ENCODE assay signal across 28 mouse cellular contexts in genomic region chr15:101170413-101170980, GRCm38 (mm10). TPM values are rescaled to one million over a fixed set of nuclear protein-coding genes. Genes with fewer than 3 reads are reported as not detected.
DNase-seq lines count a peak whose midpoint lies in the region; ATAC-seq and TF ChIP-seq lines count a peak whose summit lies in the region.
"Had no signal": no experiment of that assay in that cellular context is flagged by ENCODE, and none has a peak within 500 bp of the region (broad histone marks: within the 10 kb centered on the region; RNA-seq: fewer than 3 reads in every experiment).

No protein-coding gene starts in this region.

- dilution Hi-C loops in CH12.LX (cut with MboI; ENCODE audit: extremely low pct_ligation_motif_present, extremely low pct_unique_long_range_greater_than_20kb, low sequenced_read_pairs): no loop called here

- TF ChIP-seq CTCF in liver, postnatal 0 days (IDR thresholded peaks at IDR 0.05; ENCODE audit: low read depth): no peak
- no peak for TF ChIP-seq CTCF in CH12.LX (conservative IDR thresholded peaks at IDR 0.05 in 1 of 2, IDR thresholded peaks at IDR 0.05 in 1 of 2; ENCODE audit: low read depth in 2 of 2, low read length in 2 of 2)

- H3K27ac ChIP-seq in liver, embryonic 11.5 days (ENCODE audit: low read depth, low read length): peak overlapping the region; percentile 11; the same call in 1 of the 2 replicates
- no peak overlapping the region for H3K27ac ChIP-seq in liver, postnatal 0 days (ENCODE audit: low read depth)
- H3K27ac ChIP-seq in CH12.LX (ENCODE audit: insufficient read depth, low read depth): no peak overlapping the region
- peak overlapping the region; percentile 27; the same call in 1 of the 2 replicates for H3K27ac ChIP-seq in stomach, embryonic 14.5 days (ENCODE audit: low read length)
- H3K27ac ChIP-seq: forebrain, embryonic 15.5 days; hindbrain, embryonic 12.5 days had no signal

- 56% methylated on average over 10 of the region's 10 CpGs for WGBS in liver, embryonic 11.5 days
- WGBS in liver, postnatal 0 days (ENCODE audit: insufficient replicate concordance): 66% methylated on average over 10 of the region's 10 CpGs
- WGBS in stomach, embryonic 14.5 days: 71% methylated on average over 10 of the region's 10 CpGs

- no peak for TF ChIP-seq EP300 in liver, postnatal 0 days (IDR thresholded peaks at IDR 0.05; ENCODE audit: low read depth)
- no peak for TF ChIP-seq EP300 in CH12.LX (IDR thresholded peaks at IDR 0.05; ENCODE audit: low read length)

- in situ Hi-C loops in CH12.LX (cut with MboI; ENCODE audit: low pct_ligation_motif_present, low pct_unique_long_range_greater_than_20kb, low sequenced_read_pairs): no loop called here

- ATAC-seq in liver, embryonic 11.5 days (replicated peaks; ENCODE audit: low FRiP score): no peak
- ATAC-seq in liver, postnatal 0 days: no peak
- no peak for ATAC-seq in stomach, embryonic 14.5 days (ENCODE audit: insufficient number of reproducible peaks, insufficient read depth, low FRiP score, low read depth)
- ATAC-seq in erythroid progenitor cell, adult 5-6 weeks (replicated peaks; ENCODE audit: low FRiP score, poor library complexity, severe bottlenecking): no peak
- ATAC-seq: activated CD4-positive, CD25-positive, alpha-beta regulatory T cell, adult 4 months; CD4-positive, CD25-positive, alpha-beta regulatory T cell, adult 4 months; forebrain, embryonic 15.5 days; hindbrain, embryonic 16.5 days; Patski had no signal

- peaks cover 39% of the 10 kb centered on the region for H3K4me1 ChIP-seq in liver, embryonic 11.5 days (replicated peaks; ENCODE audit: control insufficient read depth, insufficient read depth, low read length)
- H3K4me1 ChIP-seq in liver, postnatal 0 days (ENCODE audit: insufficient read depth): peaks cover 23% of the 10 kb centered on the region
- H3K4me1 ChIP-seq in CH12.LX (ENCODE audit: control insufficient read depth in 1 of 2, insufficient read depth in 2 of 2): peaks cover 15 to 20% of the 10 kb centered on the region in 2 experiments
- peaks cover 10% of the 10 kb centered on the region; the same call in 1 of the 2 replicates for H3K4me1 ChIP-seq in stomach, embryonic 14.5 days (ENCODE audit: control insufficient read depth, insufficient read depth, low read length)

- H3K4me3 ChIP-seq in liver, embryonic 11.5 days (ENCODE audit: low read depth, low read length): no peak overlapping the region
- no peak overlapping the region for H3K4me3 ChIP-seq in liver, postnatal 0 days (ENCODE audit: low read depth, low read length)
- H3K4me3 ChIP-seq in CH12.LX (replicated peaks in 1 of 3; ENCODE audit: low read depth in 2 of 3, low read length in 2 of 3, poor library complexity in 1 of 3): no peak overlapping the region
- no peak overlapping the region for H3K4me3 ChIP-seq in stomach, embryonic 14.5 days (ENCODE audit: low read depth, low read length)
- H3K4me3 ChIP-seq: erythroblast, embryonic 14.5 days; forebrain, embryonic 15.5 days; heart, embryonic 10.5 days; hindbrain, embryonic 12.5 days had no signal

- H3K9me3 ChIP-seq in liver, embryonic 11.5 days (ENCODE audit: control insufficient read depth, low read length): no peaks in the 10 kb centered on the region
- no peaks in the 10 kb centered on the region for H3K9me3 ChIP-seq in liver, postnatal 0 days (ENCODE audit: low read length)
- H3K9me3 ChIP-seq in CH12.LX (replicated peaks; ENCODE audit: low read length): no peaks in the 10 kb centered on the region
- H3K9me3 ChIP-seq in stomach, embryonic 14.5 days (ENCODE audit: control insufficient read depth, low read depth, low read length): no peaks in the 10 kb centered on the region
- H3K9me3 ChIP-seq: forebrain, embryonic 15.5 days; heart, embryonic 10.5 days; hindbrain, embryonic 12.5 days had no signal

- H3K4me2 ChIP-seq in liver, embryonic 11.5 days: no peak overlapping the region; the same call in 1 of the 2 replicates
- no peak overlapping the region for H3K4me2 ChIP-seq in liver, postnatal 0 days (ENCODE audit: low read depth, low read length)
- no peak overlapping the region for H3K4me2 ChIP-seq in CH12.LX (ENCODE audit: insufficient read depth, low read depth, poor library complexity, severe bottlenecking)
- H3K4me2 ChIP-seq in stomach, embryonic 14.5 days (replicated peaks; ENCODE audit: low read depth, low read length): no peak overlapping the region
- H3K4me2 ChIP-seq: forebrain, embryonic 15.5 days; hindbrain, embryonic 12.5 days had no signal

- H3K36me3 ChIP-seq in liver, embryonic 11.5 days (ENCODE audit: control insufficient read depth, insufficient read depth, low read length): no peaks in the 10 kb centered on the region
- no peaks in the 10 kb centered on the region for H3K36me3 ChIP-seq in liver, postnatal 0 days (replicated peaks; ENCODE audit: insufficient read depth, low read length)
- H3K36me3 ChIP-seq in CH12.LX (replicated peaks in 1 of 2; ENCODE audit: control insufficient read depth in 1 of 2, insufficient read depth in 1 of 2, low read length in 1 of 2): no peaks in the 10 kb centered on the region
- no peaks in the 10 kb centered on the region for H3K36me3 ChIP-seq in stomach, embryonic 14.5 days (ENCODE audit: control insufficient read depth, insufficient read depth, low read length)
- H3K36me3 ChIP-seq: forebrain, embryonic 15.5 days; heart, embryonic 10.5 days; hindbrain, embryonic 12.5 days had no signal

- H3K27me3 ChIP-seq in liver, embryonic 11.5 days (replicated peaks; ENCODE audit: control insufficient read depth, insufficient read depth, low read length): no peaks in the 10 kb centered on the region
- H3K27me3 ChIP-seq in liver, postnatal 0 days (ENCODE audit: insufficient read depth, low read length): no peaks in the 10 kb centered on the region
- H3K27me3 ChIP-seq in CH12.LX (replicated peaks): peaks cover 52% of the 10 kb centered on the region
- H3K27me3 ChIP-seq in stomach, embryonic 14.5 days (ENCODE audit: control insufficient read depth, insufficient read depth, low read length): no peaks in the 10 kb centered on the region
- H3K27me3 ChIP-seq: forebrain, embryonic 15.5 days; Patski had no signal

- peak; percentile 3 for DNase-seq in cerebellum, adult 8-10 months
- no peak for DNase-seq in cerebellum, adult 9-11 months
- DNase-seq in liver, embryonic 11.5 days (ENCODE audit: low spot score): no peak
- DNase-seq in liver, postnatal 0 days: no peak
- no peak for DNase-seq in CH12.LX (ENCODE audit: extremely low read depth)
- DNase-seq in adrenal gland, postnatal 10 days: no peak
- DNase-seq: adrenal gland, postnatal 25 days; B cell, adult 2 months; cerebellum, adult 2 months; cerebellum, postnatal 36 days; gastrocnemius, postnatal 10 days; heart, adult 18-20 months; heart, postnatal 10 days; heart, postnatal 4 days had no signal

- H3K9ac ChIP-seq in liver, embryonic 11.5 days (ENCODE audit: low read depth, low read length): no peak overlapping the region
- no peak overlapping the region for H3K9ac ChIP-seq in liver, postnatal 0 days (replicated peaks)
- no peak overlapping the region for H3K9ac ChIP-seq in CH12.LX (ENCODE audit: insufficient read depth, low read depth)
- H3K9ac ChIP-seq in stomach, embryonic 14.5 days (replicated peaks; ENCODE audit: low read depth, low read length): no peak overlapping the region
- H3K9ac ChIP-seq: forebrain, embryonic 15.5 days; hindbrain, embryonic 12.5 days had no signal

- TF ChIP-seq RAD21 in CH12.LX (IDR thresholded peaks at IDR 0.05; ENCODE audit: low read depth, low read length): no peak

- TF ChIP-seq POLR2A in CH12.LX (IDR thresholded peaks at IDR 0.05; ENCODE audit: low read depth, low read length): no peak

- H3K79me2 ChIP-seq in CH12.LX (replicated peaks; ENCODE audit: control insufficient read depth, extremely low read depth, insufficient read depth, poor library complexity, severe bottlenecking): no peaks in the 10 kb centered on the region

RNA-seq across cellular contexts. Expression of gene Acvr1b, which starts 3.4 kb away (rescaled TPM):
- polyA plus RNA-seq in liver, embryonic 11.5 days (2014; fragmentation: Nextera tagmentation; extraction: Ambion mirVana): 4.2 and 4.4 TPM in 2 replicates
- polyA plus RNA-seq in liver, postnatal 0 days (2015; fragmentation: Nextera tagmentation; extraction: Ambion mirVana): 2.2 TPM in 2 replicates
- total RNA-seq in CH12.LX (2012; rRNA removed) (3.3 and 4.8 TPM in 2 replicates), CH12.LX (2014; rRNA removed) (2.6 and 2.9 TPM in 2 replicates)
- polyA plus RNA-seq in CH12.LX (2012; ENCODE audit: insufficient read length, low read depth): 2.7 TPM in 2 replicates
- polyA plus RNA-seq in stomach, embryonic 14.5 days (2014; fragmentation: Nextera tagmentation; extraction: Ambion mirVana): 11.5 and 14.5 TPM in 2 replicates
- total RNA-seq in adrenal gland, postnatal 10 days (2021): 10 to 100 TPM; 10.8 to 13.4 TPM
- 0.84 and 1.8 TPM in 2 replicates for total RNA-seq in erythroid progenitor cell, adult 5-6 weeks (2015; ENCODE audit: low replicate concordance)
- 1.2 and 1.4 TPM in 2 replicates for total RNA-seq in erythroid progenitor cell, adult 5-6 weeks (2017; ENCODE audit: low replicate concordance)

RNA-seq across cellular contexts. Expression of gene Acvrl1, which starts 42.2 kb away (rescaled TPM):
- 2.5 TPM in 2 replicates for polyA plus RNA-seq in liver, embryonic 11.5 days (2014; fragmentation: Nextera tagmentation; extraction: Ambion mirVana)
- 2.3 and 2.6 TPM in 2 replicates for polyA plus RNA-seq in liver, postnatal 0 days (2015; fragmentation: Nextera tagmentation; extraction: Ambion mirVana)
- total RNA-seq in CH12.LX (2012; rRNA removed) (2.8 and 5.2 TPM in 2 replicates), CH12.LX (2014; rRNA removed) (4.0 and 6.3 TPM in 2 replicates)
- 9.5 and 10.3 TPM in 2 replicates for polyA plus RNA-seq in CH12.LX (2012; ENCODE audit: insufficient read length, low read depth)
- polyA plus RNA-seq in stomach, embryonic 14.5 days (2014; fragmentation: Nextera tagmentation; extraction: Ambion mirVana): 15.6 and 16.9 TPM in 2 replicates
- 10 to 100 TPM; 19.5 to 19.8 TPM for total RNA-seq in adrenal gland, postnatal 10 days (2021)
- 1.1 and 23.1 TPM in 2 replicates for total RNA-seq in erythroid progenitor cell, adult 5-6 weeks (2015; ENCODE audit: low replicate concordance)
- total RNA-seq in erythroid progenitor cell, adult 5-6 weeks (2017; ENCODE audit: low replicate concordance): 0.08 and 1.3 TPM in 2 replicates
- polyA plus RNA-seq: erythroblast, embryonic 14.5 days; Patski had no signal

RNA-seq across cellular contexts. Expression of gene Grasp, which starts 53.5 kb away (rescaled TPM):
- 1.5 and 1.7 TPM in 2 replicates for polyA plus RNA-seq in liver, embryonic 11.5 days (2014; fragmentation: Nextera tagmentation; extraction: Ambion mirVana)
- 0.35 and 0.54 TPM in 2 replicates for polyA plus RNA-seq in liver, postnatal 0 days (2015; fragmentation: Nextera tagmentation; extraction: Ambion mirVana)
- total RNA-seq in CH12.LX (2012; rRNA removed): 2.9 and 6.7 TPM in 2 replicates
- total RNA-seq in CH12.LX (2014; rRNA removed): 1.4 and 2.3 TPM in 2 replicates
- 2.4 TPM in 2 replicates for polyA plus RNA-seq in CH12.LX (2012; ENCODE audit: insufficient read length, low read depth)
- 6.4 and 7.2 TPM in 2 replicates for polyA plus RNA-seq in stomach, embryonic 14.5 days (2014; fragmentation: Nextera tagmentation; extraction: Ambion mirVana)
- total RNA-seq in adrenal gland, postnatal 10 days (2021): 10 to 100 TPM; 16.4 to 24.0 TPM
- total RNA-seq in erythroid progenitor cell, adult 5-6 weeks (2015; ENCODE audit: low replicate concordance): not detected in 2 replicates
- not detected in 2 replicates for total RNA-seq in erythroid progenitor cell, adult 5-6 weeks (2017; ENCODE audit: low replicate concordance)
- polyA plus RNA-seq: activated CD4-positive, CD25-positive, alpha-beta regulatory T cell, adult 4 months had no signal

RNA-seq across cellular contexts. Expression of gene Ankrd33, which starts 54.9 kb away (rescaled TPM):
- polyA plus RNA-seq in liver, embryonic 11.5 days (2014; fragmentation: Nextera tagmentation; extraction: Ambion mirVana): not detected in 2 replicates
- not detected in 2 replicates for polyA plus RNA-seq in liver, postnatal 0 days (2015; fragmentation: Nextera tagmentation; extraction: Ambion mirVana)
- total RNA-seq in CH12.LX (2012; rRNA removed): not detected in 2 replicates
- total RNA-seq in CH12.LX (2014; rRNA removed): not detected in 2 replicates
- not detected in 2 replicates for polyA plus RNA-seq in CH12.LX (2012; ENCODE audit: insufficient read length, low read depth)
- not detected in 2 replicates for polyA plus RNA-seq in stomach, embryonic 14.5 days (2014; fragmentation: Nextera tagmentation; extraction: Ambion mirVana)
- total RNA-seq in adrenal gland, postnatal 10 days (2021): under 1 TPM; 0.24 to 0.33 TPM
- total RNA-seq in erythroid progenitor cell, adult 5-6 weeks (2015; ENCODE audit: low replicate concordance): not detected in 2 replicates
- total RNA-seq in erythroid progenitor cell, adult 5-6 weeks (2017; ENCODE audit: low replicate concordance): not detected in 2 replicates
- total RNA-seq: gastrocnemius, postnatal 10 days; gastrocnemius, postnatal 4 days; heart, adult 18-20 months; heart, postnatal 10 days; heart, postnatal 4 days had no signal
- polyA plus RNA-seq: activated CD4-positive, CD25-positive, alpha-beta regulatory T cell, adult 4 months; CD4-positive, CD25-positive, alpha-beta regulatory T cell, adult 4 months; embryonic facial prominence, embryonic 14.5 days; erythroblast, embryonic 14.5 days; forebrain, embryonic 11.5 days; forebrain, embryonic 15.5 days; heart, embryonic 10.5 days; heart, embryonic 14.5 days; hindbrain, embryonic 12.5 days; hindbrain, embryonic 16.5 days; Patski had no signal

Comparison
In these comparisons a context has a peak if more than half of its experiments do, and no peak if none do; other contexts are left out.
1. H3K27ac ChIP-seq: peak in liver, embryonic 11.5 days (single experiment) and stomach, embryonic 14.5 days (single experiment); none in liver, postnatal 0 days (single experiment) and CH12.LX (single experiment).